Mouse (Mus musculus) lung, postnatal 0 days (tissue): ENCODE measurements around the gene Gucd1. TPM values are rescaled to one million over a fixed set of nuclear protein-coding genes. Genes with fewer than 3 reads are reported as not detected.
"Not testable (repeated sequence)": the region's sequence is repeated elsewhere in the genome, so short reads cannot be mapped to it uniquely, and the experiment has no call there.

Experiments used
- ATAC-seq: fragments of 200-750 bp; cut with Nextera tagmentation; 2 replicates; pipeline ENCODE4 v1.8.0; 2017; ENCODE audit warnings: moderate library complexity
- DNase-seq: peaks from one replicate; pipeline ENCODE4 v3.0.0-alpha.2; 2016; ENCODE audit warnings: low spot score
- H3K27ac ChIP-seq: fragments of 300-500 bp; sonication (generic); 2 replicates; pipeline ENCODE4 v1.5.1; 2014; ENCODE audit warnings: antibody characterized with exemption, mild to moderate bottlenecking, low read length, mixed read lengths
- H3K27me3 ChIP-seq: fragments of 300-500 bp; sonication (generic); replicated peaks from 2 replicates; pipeline ENCODE4 v1.6.1; 2014; ENCODE audit warnings: low read length, mixed read lengths; ENCODE audit not compliant: insufficient read depth
- H3K36me3 ChIP-seq: fragments of 300-500 bp; sonication (generic); 2 replicates; pipeline ENCODE4 v1.6.1; 2014; ENCODE audit warnings: low read length, mixed read lengths; ENCODE audit not compliant: insufficient read depth
- H3K4me1 ChIP-seq: fragments of 300-500 bp; sonication (generic); 2 replicates; pipeline ENCODE4 v1.6.1; 2014; ENCODE audit warnings: antibody characterized with exemption, low read depth, low read length, mixed read lengths; ENCODE audit not compliant: insufficient read depth
- H3K4me2 ChIP-seq: fragments of 300-500 bp; sonication (generic); replicated peaks from 2 replicates; pipeline ENCODE4 v1.6.1; 2014; ENCODE audit warnings: low read depth, mild to moderate bottlenecking, low read length, moderate library complexity, mixed read lengths
- H3K4me3 ChIP-seq: fragments of 300-500 bp; sonication (generic); 2 replicates; pipeline ENCODE4 v1.5.1; 2014; ENCODE audit warnings: low read depth, low read length
- H3K9ac ChIP-seq: fragments of 300-500 bp; sonication (generic); replicated peaks from 2 replicates; pipeline ENCODE4 v1.6.1; 2014; ENCODE audit warnings: low read depth, mild to moderate bottlenecking
- H3K9me3 ChIP-seq: fragments of 300-500 bp; sonication (generic); 2 replicates; pipeline ENCODE4 v1.6.1; 2016; ENCODE audit warnings: low read length, mixed read lengths
- CTCF ChIP-seq: IDR thresholded peaks from 2 replicates; pipeline ENCODE4 v1.5.1; 2016; ENCODE audit warnings: antibody characterized with exemption, mild to moderate bottlenecking
- EP300 ChIP-seq: IDR thresholded peaks from 2 replicates; pipeline ENCODE4 v1.6.1; 2016; ENCODE audit warnings: antibody characterized with exemption, mild to moderate bottlenecking, control low read depth
- WGBS: fragments of 180-500 bp; shearing (Covaris S2); extraction: QIAGEN DNeasy Blood & Tissue Kit; methylation state at CpG from one replicate; pipeline ENCODE4 v1.1.7; 2014; 5-methylcytosine and 5-hydroxymethylcytosine counted together
- polyA plus RNA-seq: library from polyadenylated mRNA; unstranded; fragments of >200 nt; fragmentation: Nextera tagmentation; extraction: Ambion mirVana; gene quantifications from 2 replicates; pipeline ENCODE4 v1.2.1, GENCODE M21; 2015

Gucd1 gene
- polyA plus RNA-seq, 1 experiment from 2014 or later, result 20.3 TPM

GRCm38 (mm10) chr10:75479955-75480354, 37.8 kb downstream of the Gucd1 start:
- no peak overlapping the region for H3K27ac ChIP-seq
- no peak for TF ChIP-seq EP300
- TF ChIP-seq CTCF, result no peak
- DNase-seq (no peak), ATAC-seq (no peak)
- H3K36me3 ChIP-seq, result no peaks in the 10 kb centered on the region
- H3K9ac ChIP-seq, result no peak overlapping the region
- no peaks in the 10 kb centered on the region for H3K9me3 ChIP-seq
- WGBS, result 84% methylated on average over 2 of the region's 2 CpGs
- H3K27me3 ChIP-seq, result no peaks in the 10 kb centered on the region
- H3K4me2 ChIP-seq, result no peak overlapping the region
- H3K4me3 ChIP-seq, result no peak overlapping the region
- peaks cover 3% of the 10 kb centered on the region; the same call in 1 of the 2 replicates for H3K4me1 ChIP-seq

- no peaks in the 10 kb centered on the region for H3K36me3 ChIP-seq
- H3K9ac ChIP-seq, result no peak overlapping the region
- H3K27me3 ChIP-seq, result no peaks in the 10 kb centered on the region
- ATAC-seq (0 out of 2 replicates have a peak, but pooled peaks have one; percentile 37), DNase-seq (peak; percentile 37)
- no peaks in the 10 kb centered on the region; the same call in 1 of the 2 replicates for H3K4me1 ChIP-seq
- WGBS, result 51% methylated on average over 9 of the region's 9 CpGs
- H3K4me2 ChIP-seq, result no peak overlapping the region
- TF ChIP-seq EP300, result no peak
- TF ChIP-seq CTCF, result no peak
- H3K27ac ChIP-seq, result no peak overlapping the region
- H3K4me3 ChIP-seq, result no peak overlapping the region
- no peaks in the 10 kb centered on the region for H3K9me3 ChIP-seq
These were observed 40.7 kb downstream of the Gucd1 start for GRCm38 (mm10) chr10:75477034-75477433.

GRCm38 (mm10) chr10:75475139-75475850, 42.5 kb downstream of the Gucd1 start:
- not testable (repeated sequence) for H3K27ac ChIP-seq, H3K9me3 ChIP-seq, H3K4me3 ChIP-seq, DNase-seq, H3K36me3 ChIP-seq, H3K4me2 ChIP-seq, H3K4me1 ChIP-seq, H3K27me3 ChIP-seq, ATAC-seq, H3K9ac ChIP-seq
- 36% methylated on average over 4 of the region's 6 CpGs for WGBS

- no peaks in the 10 kb centered on the region for H3K27me3 ChIP-seq
- WGBS, result 24% methylated on average over 5 of the region's 5 CpGs
- DNase-seq, result no peak
These were observed 43.2 kb downstream of the Gucd1 start for GRCm38 (mm10) chr10:75474571-75474970.

GRCm38 (mm10) chr10:75473411-75473810, 44.4 kb downstream of the Gucd1 start:
- Histone ChIP-seq H3K4me3 (no peak overlapping the region), H3K36me3 (no peaks in the 10 kb centered on the region), H3K4me2 (no peak overlapping the region), H3K27me3 (no peaks in the 10 kb centered on the region), H3K9me3 (no peaks in the 10 kb centered on the region), H3K9ac (no peak overlapping the region), H3K27ac (no peak overlapping the region), H3K4me1 (no peaks in the 10 kb centered on the region; the same call in 1 of the 2 replicates)
- ATAC-seq (no peak), DNase-seq (peak; percentile 36)
- 63% methylated on average over 8 of the region's 8 CpGs for WGBS
- TF ChIP-seq EP300 (no peak), CTCF (no peak)

More at GRCm38 (mm10) chr10:75474571-75474970, 43.2 kb downstream of the Gucd1 start:
- Histone ChIP-seq H3K4me3 (no peak overlapping the region), H3K36me3 (no peaks in the 10 kb centered on the region), H3K27ac (no peak overlapping the region), H3K9me3 (no peaks in the 10 kb centered on the region), H3K4me2 (no peak overlapping the region), H3K4me1 (no peaks in the 10 kb centered on the region; the same call in 1 of the 2 replicates), H3K9ac (no peak overlapping the region)
- no peak for TF ChIP-seq CTCF
- TF ChIP-seq EP300, result no peak
- no peak for ATAC-seq

GRCm38 (mm10) chr10:75465781-75466550, 51.8 kb downstream of the Gucd1 start:
- WGBS, result 17% methylated on average over 6 of the region's 6 CpGs
- Histone ChIP-seq H3K4me1 (peaks cover 6% of the 10 kb centered on the region), H3K9ac (no peak overlapping the region), H3K27ac (peak overlapping the region; percentile 61; the same call in 1 of the 2 replicates), H3K4me3 (no peak overlapping the region), H3K27me3 (no peaks in the 10 kb centered on the region), H3K36me3 (no peaks in the 10 kb centered on the region), H3K4me2 (no peak overlapping the region), H3K9me3 (no peaks in the 10 kb centered on the region)
- peak; percentile 95 for ATAC-seq
- peak; percentile 95 for DNase-seq
- TF ChIP-seq CTCF (peak; percentile 29), EP300 (0 out of 2 replicates have a peak, but pooled peaks have one; percentile 43)
